Mouse (Mus musculus) brain, adult 2 months (tissue): Measurements from ENCODE around the gene Cldn14.

ENCODE experiments used
- DNase-seq: peaks from one replicate; pipeline ENCODE4 v3.0.0; 2011; ENCODE audit warnings: low read depth, low spot score

Cldn14 gene

DNA sequence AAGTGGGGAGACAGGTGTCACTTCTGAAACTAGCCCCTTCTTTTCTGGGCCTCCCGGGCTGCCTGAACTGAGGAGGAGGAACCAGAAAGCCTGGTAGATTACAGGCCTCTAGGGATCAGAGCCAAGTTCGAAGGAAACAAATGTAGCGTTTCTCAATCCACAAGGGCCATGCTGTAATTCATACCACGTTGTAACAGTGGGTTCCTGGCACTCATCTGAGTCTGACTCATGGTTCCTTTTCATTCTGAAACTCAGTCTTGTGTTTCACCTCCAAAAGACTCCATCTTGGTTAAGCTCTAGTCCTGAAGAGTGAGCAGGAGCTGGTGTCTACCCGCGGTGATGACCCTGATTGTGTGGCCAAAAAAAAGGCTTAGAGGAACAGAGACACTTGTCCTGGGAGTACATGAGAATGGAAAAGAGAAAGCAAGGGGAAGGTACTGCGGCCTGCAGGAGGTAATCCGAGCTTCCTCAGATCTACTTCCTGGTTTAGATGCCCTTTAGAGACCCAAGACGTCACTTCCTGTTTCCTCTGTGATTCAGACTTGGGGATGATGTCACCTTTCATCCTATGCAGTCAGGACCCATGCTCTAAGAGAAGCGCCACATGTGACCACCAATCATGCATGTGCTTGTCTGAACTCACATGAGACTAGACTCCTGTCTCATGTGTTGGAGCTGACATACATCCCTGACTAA, 94.6 kb downstream of the Cldn14 start:
- DNase-seq: peak; percentile 65

DNA sequence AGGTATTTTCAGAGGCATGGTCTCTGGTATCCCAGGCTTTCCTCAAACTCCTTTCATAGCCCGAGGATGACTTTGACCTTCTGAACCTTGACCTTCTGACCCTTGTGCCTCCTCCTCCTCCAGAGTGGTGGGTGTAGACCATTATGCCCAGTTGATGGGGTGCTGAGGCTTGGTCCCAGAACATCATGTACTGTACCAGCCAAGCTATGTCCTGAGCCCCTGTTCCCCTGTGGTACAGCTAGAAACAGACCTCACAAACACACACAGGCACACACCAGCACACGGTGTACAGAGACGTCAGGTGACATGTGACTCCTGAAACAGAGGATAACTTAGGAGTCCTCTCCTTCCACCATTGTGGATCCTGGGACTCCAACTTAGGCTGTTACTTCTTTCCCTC, 95.8 kb downstream of the Cldn14 start:
- DNase-seq: no peak

DNA sequence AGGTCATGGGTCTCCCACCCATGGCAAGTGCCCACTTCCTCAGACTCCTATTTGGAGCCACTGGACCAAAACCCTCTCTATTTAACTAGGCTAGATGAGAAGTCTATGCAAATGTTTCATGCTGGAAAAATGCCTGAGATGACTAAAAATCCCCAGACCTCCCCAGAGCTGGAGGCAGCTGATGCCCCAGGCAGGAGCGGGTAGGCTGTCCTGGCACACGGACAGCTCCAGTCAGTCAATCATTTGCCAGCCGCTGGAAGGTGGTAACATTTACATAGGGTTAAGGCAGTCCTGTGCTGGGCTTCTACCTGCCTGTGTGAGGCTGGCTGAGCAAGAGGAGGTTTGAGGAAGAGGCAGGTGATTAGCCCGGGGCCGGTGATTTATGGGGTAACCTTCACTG, 96.5 kb downstream of the Cldn14 start:
- DNase-seq: peak; percentile 53

DNA sequence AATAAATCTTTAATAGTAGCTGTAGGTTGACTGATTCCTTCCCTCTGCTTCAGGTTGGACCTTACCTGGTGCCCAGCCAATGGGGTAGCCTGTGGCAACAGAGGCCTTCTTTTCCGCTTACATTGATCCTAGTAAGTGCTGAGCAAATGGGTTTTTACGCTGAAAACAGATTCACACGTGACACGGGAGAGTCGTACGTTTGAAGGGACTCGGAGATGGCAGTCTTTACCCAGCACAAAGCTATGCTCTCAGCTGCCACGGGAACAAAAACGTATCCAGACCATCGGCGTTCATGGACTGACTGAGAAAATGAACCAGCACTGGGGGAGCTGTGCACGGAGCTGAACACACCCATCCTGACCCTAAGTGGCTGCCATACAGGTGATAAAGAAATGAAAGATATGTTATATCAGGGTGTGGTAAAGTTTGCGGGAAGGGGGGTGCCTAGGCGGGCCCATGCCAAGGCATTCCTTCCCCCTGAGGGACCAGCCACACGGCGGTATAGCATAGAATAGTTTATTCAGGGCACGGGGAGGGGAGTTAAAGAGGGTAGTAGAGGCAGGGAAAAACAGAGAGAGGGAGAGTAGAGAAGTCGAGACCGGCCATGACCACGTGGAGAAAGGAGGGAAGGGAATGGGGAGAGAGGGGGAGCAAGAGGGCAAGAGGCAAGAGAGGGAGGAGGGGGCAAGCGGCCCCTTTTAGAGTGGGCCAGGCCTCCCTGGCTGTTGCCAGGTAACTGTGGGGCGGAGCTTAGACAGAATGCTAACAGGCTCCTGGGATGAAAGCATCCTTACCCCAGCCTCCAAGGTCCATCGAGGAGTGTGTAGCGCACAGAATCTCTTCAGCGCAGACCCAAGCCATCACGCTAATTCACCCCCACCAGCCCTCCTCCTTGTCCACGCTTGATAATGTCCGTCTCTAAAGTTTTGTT, 97.6 kb downstream of the Cldn14 start:
- no peak for DNase-seq

DNA sequence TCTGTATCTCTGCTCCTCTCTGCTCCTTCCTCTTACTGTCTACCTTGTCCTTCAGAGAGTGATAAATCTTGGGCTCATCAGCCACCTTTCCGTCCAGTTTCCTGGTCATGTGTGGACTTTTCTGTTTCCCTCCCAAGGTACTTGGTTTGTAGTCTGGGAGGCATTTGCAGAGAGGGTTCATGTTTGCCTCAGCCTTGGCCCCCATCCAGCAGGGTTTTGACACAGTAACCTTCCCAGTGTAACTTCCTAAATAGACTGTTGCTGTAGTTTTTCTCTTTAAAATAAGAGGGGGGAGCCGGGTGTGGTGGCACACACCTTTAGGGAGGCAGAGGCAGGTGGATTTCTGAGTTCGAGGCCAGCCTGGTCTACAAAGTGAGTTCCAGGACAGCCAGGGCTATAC, 98.7 kb downstream of the Cldn14 start:
- no peak for DNase-seq

DNA sequence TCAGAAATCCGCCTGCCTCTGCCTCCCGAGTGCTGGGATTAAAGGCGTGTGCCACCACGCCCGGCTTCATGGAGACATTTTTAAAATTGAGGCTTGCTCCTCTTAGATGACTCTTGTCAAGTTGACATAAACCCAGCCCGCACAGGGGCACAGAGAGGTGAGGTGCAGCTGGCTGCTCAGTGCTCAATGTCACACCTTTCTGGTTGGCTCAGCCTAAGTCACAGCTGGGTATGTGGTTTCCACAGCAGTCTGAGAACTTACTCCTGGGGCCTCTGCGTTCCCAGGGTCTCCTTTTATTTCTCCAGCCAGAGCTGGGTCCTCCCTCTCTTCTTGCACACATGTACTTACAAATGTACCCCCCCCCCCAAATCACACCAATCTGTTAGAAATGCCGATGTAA, 100.4 kb downstream of the Cldn14 start:
- DNase-seq: no peak

DNA sequence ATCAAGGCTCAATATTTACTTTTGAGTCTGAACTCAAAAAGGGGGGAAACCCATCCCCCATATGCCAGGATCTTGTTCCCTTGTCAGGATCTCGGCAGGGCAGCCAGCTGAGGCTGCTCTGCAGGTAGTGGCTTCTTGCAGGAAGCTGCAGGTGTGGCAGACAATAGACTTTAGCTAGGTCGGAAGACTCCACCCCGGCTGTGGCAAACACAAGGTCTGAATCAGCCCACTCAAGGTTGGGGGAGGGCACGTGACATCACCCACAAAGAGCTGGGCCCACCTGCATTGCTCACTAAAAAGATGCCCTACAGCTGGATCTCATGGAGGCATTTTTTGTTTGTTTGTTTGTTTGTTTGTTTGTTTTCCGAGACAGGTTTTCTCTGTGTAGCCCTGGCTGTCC, 100.9 kb downstream of the Cldn14 start:
- DNase-seq: no peak

DNA sequence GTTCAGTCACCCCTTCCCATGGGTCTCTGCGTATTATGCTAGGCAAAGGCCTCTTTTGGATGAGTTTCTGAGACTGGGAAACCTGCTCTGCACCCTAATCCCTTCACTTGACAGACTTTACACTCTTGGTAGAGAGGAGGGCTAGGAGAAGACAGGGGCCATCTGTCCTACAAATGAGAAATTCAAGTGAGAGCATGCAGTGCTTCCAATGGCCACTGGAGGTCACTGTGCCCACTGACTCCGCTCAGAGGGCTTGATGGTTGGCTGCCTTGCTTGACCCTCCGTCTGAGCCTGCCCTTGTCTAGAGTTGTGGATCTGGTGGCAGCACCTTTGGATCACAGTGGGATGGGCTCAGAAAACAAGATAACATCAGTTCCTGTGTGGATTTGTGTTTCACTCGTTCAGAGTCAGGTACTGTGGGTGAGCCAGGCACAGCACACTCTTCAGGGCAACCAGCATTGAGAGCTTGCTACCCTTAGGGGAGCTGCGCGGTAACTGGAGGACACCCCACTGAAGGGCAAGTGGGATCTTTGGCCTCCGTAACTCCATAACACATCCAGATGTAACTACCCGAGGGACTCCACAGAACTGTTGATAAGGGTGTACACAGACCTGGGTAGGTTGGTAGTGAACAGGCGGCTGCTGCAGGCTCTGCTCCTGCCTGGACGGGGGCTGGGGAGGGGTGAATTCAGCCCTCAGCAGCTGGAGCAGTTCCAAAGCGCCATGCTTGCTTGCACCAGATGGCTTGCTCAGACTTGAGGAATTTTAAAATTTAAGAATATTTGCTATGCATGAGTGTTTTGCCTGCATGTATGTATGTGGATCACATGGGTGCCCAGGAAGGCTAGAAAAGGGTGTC, 102.3 kb downstream of the Cldn14 start:
- peak; percentile 75 for DNase-seq

DNA sequence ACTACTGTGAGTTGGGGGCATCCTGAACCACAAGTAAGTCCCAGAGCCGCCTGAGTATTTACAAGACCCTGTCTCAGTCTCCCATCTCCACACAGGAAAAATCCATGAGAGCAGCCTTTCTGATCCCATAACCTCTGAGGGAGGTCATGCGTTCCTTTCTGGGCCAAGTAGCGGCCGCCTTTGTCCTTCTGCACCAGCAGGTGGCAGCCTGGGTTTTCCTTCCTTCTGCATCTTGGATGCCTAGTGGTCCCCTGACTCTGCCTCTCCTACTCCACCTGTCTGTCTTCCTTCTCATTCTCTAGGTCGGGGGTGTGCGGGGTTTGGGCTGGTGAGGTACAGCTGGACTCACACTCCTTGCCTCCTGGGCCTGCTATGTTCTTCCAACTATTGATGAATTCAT, 105.6 kb downstream of the Cldn14 start:
- no peak for DNase-seq

DNA sequence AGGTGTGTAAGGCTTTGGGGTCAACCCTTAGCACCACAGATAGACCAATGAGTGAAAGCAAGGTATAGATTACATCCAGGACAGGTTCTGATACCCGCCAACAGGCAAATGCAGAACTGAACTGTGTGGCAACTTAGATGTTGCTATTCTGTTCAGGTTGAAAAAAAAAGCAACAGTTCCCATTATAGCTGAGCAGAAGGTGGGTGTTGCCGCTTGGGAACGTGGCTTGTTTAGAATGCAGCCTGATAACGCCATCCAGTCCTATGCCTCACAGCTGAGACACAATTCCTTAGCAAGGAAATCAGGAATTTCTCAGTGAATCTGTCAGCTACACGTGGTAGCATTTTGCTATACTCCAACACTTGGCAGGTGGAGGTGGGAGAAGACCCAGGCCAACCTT, 115.4 kb downstream of the Cldn14 start:
- peak; percentile 63 for DNase-seq

DNA sequence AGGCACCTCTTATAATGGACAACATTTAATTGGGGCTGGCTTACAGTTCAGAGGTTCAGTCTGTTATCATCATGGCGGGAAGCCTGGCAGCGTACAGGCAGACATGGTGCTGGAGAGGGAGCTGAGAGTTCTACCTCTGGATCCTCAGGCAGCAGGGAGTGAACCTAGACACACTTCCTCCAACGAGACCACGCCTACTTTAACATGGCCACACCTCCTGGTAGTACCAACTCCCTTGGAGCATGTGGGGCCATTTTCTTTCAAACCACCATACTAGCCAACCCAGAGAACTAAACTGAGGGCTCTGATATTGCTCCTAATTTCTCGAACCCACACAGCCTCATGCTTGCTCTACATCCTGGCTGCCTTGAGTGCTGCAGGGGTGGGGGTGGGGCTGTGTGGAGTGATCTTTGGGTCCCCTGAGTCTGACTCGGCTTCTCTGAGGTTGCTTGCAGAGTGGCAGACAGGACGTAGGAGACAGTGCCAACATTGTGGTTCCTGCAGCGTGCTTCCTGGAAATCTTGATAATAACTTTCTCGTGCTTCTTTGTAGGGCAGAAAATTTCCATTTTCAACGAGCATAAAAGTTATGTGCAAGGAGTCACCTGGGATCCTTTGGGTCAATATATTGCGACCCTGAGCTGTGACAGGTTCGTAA, 117.6 kb downstream of the Cldn14 start:
- no peak for DNase-seq

DNA sequence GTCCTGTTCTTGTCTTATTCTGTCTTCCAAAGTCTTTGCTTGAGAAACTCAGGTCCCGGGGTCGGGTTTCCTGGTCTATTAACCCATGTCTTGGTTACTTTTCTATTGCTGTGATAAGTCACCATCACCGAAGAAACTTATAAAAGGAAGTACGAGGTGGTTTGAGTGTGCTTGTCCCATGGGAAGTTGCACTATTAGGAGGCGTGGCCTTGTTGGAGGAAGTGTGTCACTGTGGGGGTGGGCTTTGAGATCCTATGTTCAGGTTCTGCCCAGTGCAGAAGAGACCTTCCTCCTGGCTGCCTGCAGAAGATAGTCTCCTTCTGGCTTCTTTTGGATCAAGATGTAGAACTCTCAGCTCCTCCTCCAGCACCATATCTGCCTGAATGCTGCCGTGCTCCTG, 120.2 kb downstream of the Cldn14 start:
- no peak for DNase-seq

DNA sequence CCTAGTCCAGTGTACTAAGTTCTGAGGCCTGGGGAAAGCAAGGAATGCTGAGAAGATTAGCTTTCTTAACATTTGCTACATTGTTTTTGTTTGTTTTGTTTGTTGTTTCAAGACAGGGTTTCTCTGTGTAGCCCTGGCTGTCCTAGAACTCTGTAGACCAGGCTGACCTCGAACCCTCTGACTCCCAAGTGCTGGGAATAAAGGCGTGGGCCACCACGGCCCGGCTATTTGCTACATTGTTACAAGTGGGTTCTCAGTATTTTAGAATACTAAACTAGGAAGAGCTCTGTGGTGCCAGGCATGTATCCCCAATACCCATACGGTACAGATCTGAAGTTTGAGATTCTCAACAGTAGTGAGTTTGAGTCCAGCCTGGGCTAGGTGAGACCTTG, 123.9 kb downstream of the Cldn14 start:
- no peak for DNase-seq

DNA sequence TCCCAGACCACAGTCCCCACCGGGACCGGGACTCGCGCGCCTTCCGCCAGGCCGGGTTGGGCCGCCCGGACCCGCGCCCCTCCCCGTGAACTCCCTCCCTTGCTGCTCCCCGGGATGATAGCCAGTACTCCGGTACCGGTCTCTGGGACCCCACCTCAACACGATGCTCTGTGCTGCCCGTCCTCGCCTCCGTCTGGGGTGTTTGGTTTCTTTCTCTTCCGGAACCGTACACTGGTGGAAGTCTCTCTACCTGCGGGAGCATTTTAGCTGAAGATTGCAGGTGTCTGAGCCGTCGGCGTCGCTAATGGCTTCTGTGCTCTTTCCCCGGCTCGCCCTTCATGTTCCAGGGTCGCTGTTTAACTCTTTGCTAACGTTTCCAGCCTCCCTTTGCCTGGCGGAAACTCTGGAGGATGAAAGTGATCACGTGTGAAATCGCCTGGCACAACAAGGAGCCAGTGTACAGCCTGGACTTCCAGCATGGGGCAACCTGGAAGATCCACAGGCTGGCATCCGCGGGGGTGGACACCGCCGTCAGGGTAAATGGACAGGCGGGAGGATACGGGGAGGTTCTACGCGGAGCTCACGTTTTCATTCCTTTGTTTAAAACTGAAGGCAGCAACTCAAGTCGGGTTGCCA, 124.4 kb downstream of the Cldn14 start:
- DNase-seq: no peak

DNA sequence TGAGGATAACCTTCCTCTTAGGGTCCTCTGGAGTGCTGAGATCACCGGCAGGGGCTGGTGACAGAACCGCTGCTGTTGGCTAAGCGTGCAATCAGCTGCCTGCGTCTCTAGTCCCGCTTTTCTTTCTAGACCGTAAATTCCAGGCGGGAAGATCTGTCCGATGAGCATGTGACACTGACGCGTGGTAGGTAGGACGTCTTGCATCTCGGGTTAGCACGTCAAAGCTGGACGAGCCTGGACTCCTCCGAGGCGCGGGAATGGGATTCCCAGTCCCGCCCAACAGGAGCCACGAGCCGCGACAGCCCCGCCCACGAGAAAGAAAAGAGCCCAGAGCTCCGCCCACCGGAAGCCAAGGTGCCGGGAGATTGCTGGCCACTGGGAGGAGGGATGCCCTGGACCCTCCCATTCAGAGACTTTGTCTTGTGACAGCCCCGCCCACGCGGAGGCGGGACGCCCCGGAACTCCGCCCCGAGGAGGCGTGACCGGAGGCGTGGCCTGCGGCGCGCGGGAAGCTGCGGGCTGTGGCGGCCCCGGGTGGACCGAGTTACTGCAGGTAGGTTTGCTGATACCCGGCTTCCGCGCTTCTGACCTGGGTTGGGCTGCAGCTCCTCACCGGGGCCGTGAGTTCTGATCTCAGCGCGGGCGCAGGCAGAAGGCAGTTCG, 125.1 kb downstream of the Cldn14 start, which contains the start of gene Chaf1b:
TSS of gene Chaf1b (plus strand) at position 479 of the 663 bp plus-strand sequence.
- peak; percentile 97 for DNase-seq

DNA sequence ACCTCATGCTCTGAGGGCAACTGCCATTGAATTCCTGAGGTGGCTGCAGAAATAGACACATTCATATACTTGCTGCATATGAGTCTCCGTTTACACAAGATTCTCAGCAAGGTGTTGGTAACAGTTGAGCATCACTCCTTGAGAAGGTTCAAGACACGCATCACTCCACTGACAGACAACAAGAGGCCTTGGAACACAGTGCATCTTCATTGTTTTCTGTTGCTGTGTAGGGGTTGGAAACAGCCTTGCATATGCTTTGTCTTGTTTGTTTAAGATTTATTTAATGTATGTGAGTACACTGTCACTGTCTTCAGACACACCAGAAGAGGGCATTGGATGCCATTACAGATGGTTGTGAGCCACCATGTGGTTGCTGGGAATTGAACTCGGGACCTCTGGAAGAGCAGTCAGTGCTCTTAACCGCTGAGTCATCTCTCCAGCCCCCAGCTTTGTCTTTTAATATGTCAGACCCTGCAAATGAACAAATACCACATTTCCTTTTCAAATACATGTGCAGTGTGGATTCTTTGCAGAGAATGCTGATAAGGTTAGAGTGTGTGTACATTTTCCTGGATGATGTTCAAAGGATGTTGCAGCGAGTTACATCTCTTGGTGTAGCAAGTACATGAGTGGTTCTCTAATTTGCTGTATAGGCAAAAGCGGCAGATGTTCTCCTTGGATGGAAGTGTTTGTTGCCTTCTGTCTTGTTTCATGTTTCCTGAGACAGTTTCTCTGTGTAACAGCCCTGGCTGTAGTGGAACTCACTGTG, 130.8 kb downstream of the Cldn14 start:
- DNase-seq: peak; percentile 22

DNA sequence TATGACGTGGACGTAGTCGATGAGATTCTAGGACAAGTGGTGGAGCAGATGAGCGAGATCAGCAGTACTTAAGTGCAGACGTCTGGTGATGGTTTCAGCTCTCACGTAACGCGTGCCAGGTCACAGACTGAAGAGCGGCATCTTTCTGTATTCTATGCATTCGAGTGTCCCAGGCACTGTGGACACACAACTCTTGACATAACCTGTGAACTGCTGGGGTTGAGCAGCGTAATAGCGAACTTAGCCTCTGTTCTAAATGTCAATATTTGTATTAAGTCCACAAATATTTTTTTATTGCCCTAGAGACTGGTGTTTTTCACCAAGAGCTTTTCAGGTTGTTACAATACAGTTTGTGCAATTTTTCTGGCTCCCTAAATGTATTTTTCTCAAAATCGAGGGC, 133.8 kb downstream of the Cldn14 start:
- DNase-seq: no peak
